Mouse (Mus musculus): Measurements from ENCODE around the gene Adgre5. TPM values are rescaled to one million over a fixed set of nuclear protein-coding genes. Genes with fewer than 3 reads are reported as not detected.
A peak's percentile ranks its signal among the peaks of the same experiment; 100 is the strongest.

The Adgre5 gene
- polyA plus RNA-seq, 1 experiment from 2014 or later = 26.4 TPM

DNA sequence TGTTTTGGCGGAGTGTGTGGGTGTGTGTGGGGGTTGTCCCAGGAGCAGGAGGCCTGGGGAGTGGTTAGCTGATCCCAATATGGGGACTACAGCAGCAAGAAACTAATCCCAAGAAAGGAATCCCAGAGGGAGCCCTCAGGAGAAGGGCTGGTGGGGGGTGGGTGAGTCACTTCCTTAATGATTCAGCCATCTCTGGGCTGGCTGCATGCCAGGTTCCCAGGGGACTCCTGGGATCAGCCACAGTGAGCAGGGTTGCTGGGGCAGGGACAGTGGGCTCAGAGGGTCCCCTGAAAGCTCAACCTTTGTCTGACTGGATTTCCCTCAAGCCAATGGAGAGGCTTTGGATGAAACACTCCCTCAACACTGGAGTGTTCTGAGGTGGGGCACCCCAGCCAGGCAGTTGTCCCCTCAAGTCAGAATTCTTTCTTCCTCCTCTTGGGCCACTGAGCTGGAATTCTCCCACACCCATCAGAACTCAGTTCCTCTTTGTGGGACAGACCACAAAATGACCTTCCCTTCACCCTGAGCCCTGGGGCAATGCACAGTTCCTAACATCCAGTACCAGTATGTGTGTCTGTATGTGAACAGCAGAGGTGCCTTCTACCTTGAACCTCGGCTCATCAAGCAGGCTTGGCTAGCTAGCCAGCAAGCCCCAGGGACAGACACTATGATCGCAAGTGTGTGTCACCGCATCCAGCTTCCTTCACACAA, 3.1 kb downstream of the Adgre5 start:
- WGBS = 82% methylated on average over 4 of the region's 4 CpGs
- ATAC-seq (ENCODE audit: insufficient number of reproducible peaks, low FRiP score, low TSS enrichment, low read depth) = no peak

DNA sequence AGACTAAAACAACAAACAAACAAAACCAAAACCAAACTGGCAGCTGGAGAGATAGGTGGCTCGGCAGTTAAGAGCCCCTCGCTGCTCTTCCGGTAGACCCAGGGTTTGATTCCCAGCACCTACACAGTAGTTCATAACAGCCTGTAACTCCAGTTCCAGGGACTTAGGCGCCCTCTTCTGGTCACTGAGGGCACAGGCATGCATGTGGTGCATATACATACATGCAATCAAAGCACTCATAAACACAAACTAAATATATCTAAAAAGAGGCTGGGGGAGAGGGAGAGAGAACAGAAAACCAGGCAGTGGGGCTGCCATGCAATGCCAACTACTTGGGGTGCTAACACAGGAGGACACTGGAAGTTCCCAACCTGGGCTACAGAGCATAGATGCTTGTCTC, 3.8 kb downstream of the Adgre5 start:
- Histone ChIP-seq H3K9ac (ENCODE audit: low read length) (no peak overlapping the region), H3K4me1 (ENCODE audit: control insufficient read depth, insufficient read depth, low read length) (peaks cover 21% of the 10 kb centered on the region), H3K27me3 (ENCODE audit: control insufficient read depth, insufficient read depth, low read length) (no peaks in the 10 kb centered on the region), H3K9me3 (ENCODE audit: control insufficient read depth, low read length) (no peaks in the 10 kb centered on the region), H3K27ac (replicated peaks; ENCODE audit: low read depth, low read length) (no peak overlapping the region), H3K4me2 (ENCODE audit: low read depth, severe bottlenecking) (no peak overlapping the region), H3K4me3 (ENCODE audit: low read depth, low read length) (no peak overlapping the region), H3K36me3 (ENCODE audit: control insufficient read depth, insufficient read depth, low read length) (no peaks in the 10 kb centered on the region)
- no peak for ATAC-seq (ENCODE audit: insufficient number of reproducible peaks, low FRiP score, low TSS enrichment, low read depth)
- no peak for DNase-seq (ENCODE audit: low spot score)
- 84% methylated on average over 4 of the region's 4 CpGs for WGBS

More for the DNA sequence above, 3.1 kb downstream of the Adgre5 start:
- no peak overlapping the region for H3K4me3 ChIP-seq (ENCODE audit: low read depth, low read length)
- H3K4me1 ChIP-seq (ENCODE audit: control insufficient read depth, insufficient read depth, low read length) = peaks cover 21% of the 10 kb centered on the region
- no peak overlapping the region for H3K4me2 ChIP-seq (ENCODE audit: low read depth, severe bottlenecking)
- no peak overlapping the region for H3K9ac ChIP-seq (ENCODE audit: low read length)
- H3K27ac ChIP-seq (replicated peaks; ENCODE audit: low read depth, low read length) = no peak overlapping the region
- H3K36me3 ChIP-seq (ENCODE audit: control insufficient read depth, insufficient read depth, low read length) = no peaks in the 10 kb centered on the region
- DNase-seq (ENCODE audit: low spot score) = no peak
- H3K27me3 ChIP-seq (ENCODE audit: control insufficient read depth, insufficient read depth, low read length) = no peaks in the 10 kb centered on the region
- H3K9me3 ChIP-seq (ENCODE audit: control insufficient read depth, low read length) = no peaks in the 10 kb centered on the region

DNA sequence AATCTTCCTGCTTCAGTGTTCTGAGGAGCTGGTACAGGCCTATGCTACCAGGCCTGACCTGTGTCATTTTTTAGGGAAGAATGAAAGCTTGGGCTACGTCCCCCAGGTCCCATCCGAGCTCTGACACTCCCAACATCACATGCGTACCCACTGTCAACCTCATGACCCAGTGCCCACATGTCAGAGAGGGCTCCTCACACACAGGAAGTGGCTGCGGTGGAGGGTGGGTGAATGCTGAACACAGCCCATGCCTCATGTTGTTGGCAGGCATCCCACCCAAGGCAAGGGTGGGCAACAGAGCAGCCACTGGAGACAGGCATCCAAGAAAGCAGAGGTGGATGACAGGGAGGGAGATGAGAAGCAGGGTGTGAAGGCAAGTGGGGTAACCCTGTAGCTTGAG, 4.4 kb downstream of the Adgre5 start:
- no peak overlapping the region for H3K4me3 ChIP-seq (ENCODE audit: low read depth, low read length)
- ATAC-seq (ENCODE audit: insufficient number of reproducible peaks, low FRiP score, low TSS enrichment, low read depth) = no peak
- DNase-seq (ENCODE audit: low spot score) = no peak
- no peaks in the 10 kb centered on the region for H3K36me3 ChIP-seq (ENCODE audit: control insufficient read depth, insufficient read depth, low read length)
- H3K4me2 ChIP-seq (ENCODE audit: low read depth, severe bottlenecking) = no peak overlapping the region
- peaks cover 21% of the 10 kb centered on the region for H3K4me1 ChIP-seq (ENCODE audit: control insufficient read depth, insufficient read depth, low read length)
- H3K9ac ChIP-seq (ENCODE audit: low read length) = no peak overlapping the region
- 94% methylated on average over 4 of the region's 4 CpGs for WGBS
- no peaks in the 10 kb centered on the region for H3K9me3 ChIP-seq (ENCODE audit: control insufficient read depth, low read length)
- H3K27ac ChIP-seq (replicated peaks; ENCODE audit: low read depth, low read length) = no peak overlapping the region
- no peaks in the 10 kb centered on the region for H3K27me3 ChIP-seq (ENCODE audit: control insufficient read depth, insufficient read depth, low read length)

DNA sequence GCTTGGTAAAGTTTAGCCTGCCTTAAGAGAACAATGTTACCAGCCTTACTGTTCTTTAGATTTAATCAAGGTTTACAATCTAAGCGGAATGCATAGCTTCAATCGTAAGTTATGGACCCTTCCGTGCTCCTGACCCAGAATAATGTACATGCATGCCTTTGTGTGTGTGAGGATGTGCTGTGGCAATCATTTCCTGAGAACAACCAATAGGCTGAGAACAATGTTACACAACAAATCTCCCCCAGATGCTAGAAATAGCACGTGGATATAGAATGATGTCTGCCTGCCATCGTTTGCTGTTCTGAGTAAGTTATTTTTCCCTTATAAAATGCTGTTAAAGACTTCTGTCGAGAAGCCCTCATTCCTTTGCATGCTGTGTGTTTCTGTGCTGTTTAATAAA, 8.2 kb downstream of the Adgre5 start:
- Histone ChIP-seq H3K4me3 (ENCODE audit: low read depth, low read length) (no peak overlapping the region), H3K36me3 (ENCODE audit: control insufficient read depth, insufficient read depth, low read length) (no peaks in the 10 kb centered on the region), H3K4me1 (ENCODE audit: control insufficient read depth, insufficient read depth, low read length) (peaks cover 3% of the 10 kb centered on the region), H3K27ac (replicated peaks; ENCODE audit: low read depth, low read length) (no peak overlapping the region), H3K9ac (ENCODE audit: low read length) (no peak overlapping the region), H3K27me3 (ENCODE audit: control insufficient read depth, insufficient read depth, low read length) (no peaks in the 10 kb centered on the region), H3K9me3 (ENCODE audit: control insufficient read depth, low read length) (no peaks in the 10 kb centered on the region), H3K4me2 (ENCODE audit: low read depth, severe bottlenecking) (no peak overlapping the region)
- no peak for ATAC-seq (ENCODE audit: insufficient number of reproducible peaks, low FRiP score, low TSS enrichment, low read depth)
- WGBS = 86% methylated on average over 6 of the region's 6 CpGs
- DNase-seq (ENCODE audit: low spot score) = no peak

DNA sequence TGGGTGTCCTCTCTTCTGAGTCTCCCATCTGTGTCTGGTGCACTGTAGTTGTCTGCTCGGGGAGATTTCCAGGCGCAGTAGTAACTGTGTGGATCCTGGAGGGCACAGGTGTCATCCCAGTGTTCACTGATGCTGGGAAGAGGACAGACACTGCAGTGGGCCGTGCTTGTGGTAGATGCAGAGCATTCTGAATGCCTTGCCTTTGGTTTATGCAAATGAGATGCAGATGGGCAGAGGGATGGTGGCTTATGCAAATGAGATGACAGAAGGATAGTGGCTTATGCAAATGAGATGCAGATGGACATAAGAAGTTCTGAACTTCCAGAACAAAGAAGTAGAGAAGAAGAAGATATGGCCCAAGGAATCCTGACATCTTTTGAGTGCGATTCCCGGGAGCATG, 9.2 kb downstream of the Adgre5 start:
- no peak overlapping the region for H3K9ac ChIP-seq (ENCODE audit: low read length)
- no peaks in the 10 kb centered on the region for H3K4me1 ChIP-seq (ENCODE audit: control insufficient read depth, insufficient read depth, low read length)
- WGBS = 75% methylated on average over 5 of the region's 5 CpGs
- no peaks in the 10 kb centered on the region for H3K36me3 ChIP-seq (ENCODE audit: control insufficient read depth, insufficient read depth, low read length)
- ATAC-seq (ENCODE audit: insufficient number of reproducible peaks, low FRiP score, low TSS enrichment, low read depth) (no peak), DNase-seq (ENCODE audit: low spot score) (no peak)
- no peak overlapping the region for H3K4me2 ChIP-seq (ENCODE audit: low read depth, severe bottlenecking)
- no peaks in the 10 kb centered on the region for H3K27me3 ChIP-seq (ENCODE audit: control insufficient read depth, insufficient read depth, low read length)
- no peaks in the 10 kb centered on the region for H3K9me3 ChIP-seq (ENCODE audit: control insufficient read depth, low read length)
- H3K4me3 ChIP-seq (ENCODE audit: low read depth, low read length) = no peak overlapping the region
- no peak overlapping the region for H3K27ac ChIP-seq (replicated peaks; ENCODE audit: low read depth, low read length)

DNA sequence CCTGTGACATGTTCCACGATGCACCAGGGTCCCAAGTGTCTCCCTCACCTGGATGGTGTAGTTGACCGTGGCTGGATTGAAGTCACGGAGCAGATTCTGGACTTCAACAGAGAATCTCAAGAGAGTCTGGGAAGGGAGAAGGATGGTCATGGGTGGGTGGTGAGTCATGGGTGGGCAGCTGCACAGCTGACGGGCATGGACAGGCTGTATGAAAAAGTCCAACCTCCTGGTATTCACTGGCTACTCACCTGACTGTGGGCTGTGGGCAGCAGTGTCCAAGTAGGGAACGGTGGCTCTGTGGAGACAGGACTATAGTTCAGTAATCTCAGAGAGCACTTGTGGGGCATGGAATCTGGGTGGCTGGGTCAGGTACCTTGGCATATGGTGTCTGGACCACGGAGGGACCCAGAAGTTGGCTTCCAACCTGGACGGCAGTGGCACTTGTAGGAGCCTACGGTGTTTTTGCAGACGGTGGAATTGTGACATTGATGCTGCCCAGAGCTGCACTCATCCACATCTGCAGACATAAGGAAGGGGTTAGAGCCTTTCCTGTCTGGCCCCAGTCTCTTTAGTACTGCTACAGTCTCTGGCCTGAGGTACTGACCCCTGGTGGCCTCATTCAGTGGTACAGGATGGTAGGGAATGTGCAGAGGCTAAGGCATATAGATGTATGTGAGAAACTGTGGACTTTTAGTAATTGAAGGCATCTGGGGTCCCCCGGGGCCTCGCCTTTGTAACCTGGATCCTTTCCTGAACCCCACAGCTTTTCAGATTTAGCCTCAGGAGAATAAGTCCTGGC, 11.9 kb downstream of the Adgre5 start:
- no peaks in the 10 kb centered on the region for H3K4me1 ChIP-seq (ENCODE audit: control insufficient read depth, insufficient read depth, low read length)
- WGBS = 68% methylated on average over 11 of the region's 11 CpGs
- no peaks in the 10 kb centered on the region for H3K27me3 ChIP-seq (ENCODE audit: control insufficient read depth, insufficient read depth, low read length)
- no peak overlapping the region for H3K9ac ChIP-seq (ENCODE audit: low read length)
- no peak overlapping the region for H3K4me3 ChIP-seq (ENCODE audit: low read depth, low read length)
- no peak overlapping the region for H3K4me2 ChIP-seq (ENCODE audit: low read depth, severe bottlenecking)
- H3K27ac ChIP-seq (replicated peaks; ENCODE audit: low read depth, low read length) = 0 out of 2 replicates have a peak overlapping the region, but pooled peaks have one; percentile 39
- peaks cover 10% of the 10 kb centered on the region for H3K36me3 ChIP-seq (ENCODE audit: control insufficient read depth, insufficient read depth, low read length)
- ATAC-seq (ENCODE audit: insufficient number of reproducible peaks, low FRiP score, low TSS enrichment, low read depth) (peak; percentile 36; the same call in 1 of the 2 replicates), DNase-seq (ENCODE audit: low spot score) (peak; percentile 76)
- H3K9me3 ChIP-seq (ENCODE audit: control insufficient read depth, low read length) = no peaks in the 10 kb centered on the region

DNA sequence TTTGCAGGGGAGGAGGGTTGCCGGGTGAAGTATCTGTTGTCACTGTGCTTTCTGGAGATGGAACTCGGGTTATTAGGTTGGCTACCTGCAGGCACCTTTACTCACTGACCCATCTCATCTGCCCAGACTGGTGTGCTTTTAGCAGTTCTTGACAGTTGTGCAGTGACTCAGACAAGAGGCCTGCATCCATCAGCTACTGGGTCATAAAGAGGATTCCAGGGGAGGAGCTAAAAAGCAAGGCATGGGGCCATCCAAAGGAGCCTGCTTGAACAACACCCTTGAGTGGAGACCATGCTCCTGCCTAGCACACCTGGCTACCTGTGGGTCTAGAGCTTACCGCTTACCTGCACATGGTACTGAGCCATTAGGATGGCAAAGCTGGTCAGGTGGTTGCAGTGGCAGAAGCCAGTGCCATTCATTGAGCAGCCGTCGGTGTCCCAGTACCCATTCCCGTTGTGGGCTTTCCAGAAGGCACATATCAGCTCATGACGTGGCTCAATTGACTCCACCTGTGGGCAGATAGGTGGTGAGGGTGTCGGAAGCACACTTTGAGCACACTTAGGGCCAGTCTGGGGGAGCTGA, 15.5 kb downstream of the Adgre5 start:
- WGBS = 93% methylated on average over 8 of the region's 8 CpGs
- H3K27me3 ChIP-seq (ENCODE audit: control insufficient read depth, insufficient read depth, low read length) = no peaks in the 10 kb centered on the region

DNA sequence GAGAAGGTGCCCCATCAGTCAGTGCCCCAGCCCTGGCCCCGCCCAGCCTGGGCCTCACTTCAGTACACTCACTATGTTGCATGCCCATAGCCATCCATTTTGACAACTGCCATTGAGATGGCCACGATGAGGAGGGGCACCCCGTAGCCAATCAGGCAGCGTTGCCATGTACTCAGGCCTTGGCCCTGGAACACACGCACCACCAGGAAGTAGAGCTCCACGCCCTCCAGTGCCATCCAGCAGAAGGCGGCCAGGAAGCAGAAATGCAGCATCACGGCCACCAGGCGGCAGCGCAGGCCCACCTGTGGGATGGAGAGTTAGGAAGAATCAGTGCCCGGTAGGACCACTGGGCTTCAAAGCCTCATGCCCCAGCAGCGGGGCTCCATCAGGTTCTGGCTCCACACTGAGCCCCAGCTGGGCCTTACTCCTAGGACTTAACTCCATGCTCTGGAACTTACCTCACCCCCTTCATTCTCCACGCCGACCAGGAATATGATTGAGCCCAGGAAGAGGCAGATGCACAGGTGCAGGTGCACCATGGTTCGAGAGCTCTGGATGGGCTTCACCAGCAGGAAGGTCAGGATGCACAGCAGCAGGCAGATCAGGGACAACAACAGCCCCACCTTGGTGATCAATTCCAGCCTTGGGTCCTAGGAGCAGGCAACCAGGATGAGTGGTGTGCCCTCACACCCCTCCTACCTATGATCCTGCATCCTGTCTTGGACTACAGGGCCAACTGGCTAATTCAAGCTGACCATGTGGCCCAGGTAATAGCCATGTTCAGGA, 16.2 kb downstream of the Adgre5 start:
- Histone ChIP-seq H3K4me1 (ENCODE audit: control insufficient read depth, insufficient read depth, low read length) (no peaks in the 10 kb centered on the region), H3K27ac (replicated peaks; ENCODE audit: low read depth, low read length) (no peak overlapping the region), H3K9me3 (ENCODE audit: control insufficient read depth, low read length) (no peaks in the 10 kb centered on the region), H3K4me2 (ENCODE audit: low read depth, severe bottlenecking) (no peak overlapping the region), H3K4me3 (ENCODE audit: low read depth, low read length) (no peak overlapping the region), H3K27me3 (ENCODE audit: control insufficient read depth, insufficient read depth, low read length) (no peaks in the 10 kb centered on the region), H3K36me3 (ENCODE audit: control insufficient read depth, insufficient read depth, low read length) (peaks cover 44% of the 10 kb centered on the region), H3K9ac (ENCODE audit: low read length) (no peak overlapping the region)
- WGBS = 53% methylated on average over 15 of the region's 15 CpGs
- ATAC-seq (ENCODE audit: insufficient number of reproducible peaks, low FRiP score, low TSS enrichment, low read depth) (0 out of 2 replicates have a peak, but pooled peaks have one; percentile 29), DNase-seq (ENCODE audit: low spot score) (peak; percentile 84)

More for the DNA sequence above, 15.5 kb downstream of the Adgre5 start:
- Histone ChIP-seq H3K4me1 (ENCODE audit: control insufficient read depth, insufficient read depth, low read length) (no peaks in the 10 kb centered on the region), H3K9me3 (ENCODE audit: control insufficient read depth, low read length) (no peaks in the 10 kb centered on the region), H3K4me2 (ENCODE audit: low read depth, severe bottlenecking) (no peak overlapping the region), H3K36me3 (ENCODE audit: control insufficient read depth, insufficient read depth, low read length) (peaks cover 37% of the 10 kb centered on the region), H3K9ac (ENCODE audit: low read length) (no peak overlapping the region), H3K4me3 (ENCODE audit: low read depth, low read length) (no peak overlapping the region), H3K27ac (replicated peaks; ENCODE audit: low read depth, low read length) (no peak overlapping the region)
- ATAC-seq (ENCODE audit: insufficient number of reproducible peaks, low FRiP score, low TSS enrichment, low read depth) = no peak
- no peak for DNase-seq (ENCODE audit: low spot score)
